Mouse (Mus musculus) liver, embryonic 14.5 days (tissue): ENCODE results near the gene Slc6a18. TPM values are rescaled to one million over a fixed set of nuclear protein-coding genes. Genes with fewer than 3 reads are reported as not detected.
A peak's percentile ranks its signal among the peaks of the same experiment; 100 is the strongest.

ENCODE experiments used
- ATAC-seq: fragments of 200-750 bp; cut with Nextera tagmentation; 2 replicates; pipeline ENCODE4 v1.8.0; 2017; ENCODE audit warnings: moderate number of reproducible peaks, mild to moderate bottlenecking, moderate library complexity; ENCODE audit not compliant: insufficient read depth
- DNase-seq, 3 experiments: peaks; one replicate each; pipeline ENCODE4 v3.0.0-alpha.2; 2012 to 2013; ENCODE audit warnings: low read depth in 3 of 3, low spot score in 3 of 3
- H3K27ac ChIP-seq: fragments of 300-500 bp; sonication (generic); 2 replicates; pipeline ENCODE4 v1.5.1; 2014; ENCODE audit warnings: moderate library complexity, mild to moderate bottlenecking, control low read depth, inconsistent platforms
- H3K27me3 ChIP-seq: fragments of 300-500 bp; sonication (generic); 2 replicates; pipeline ENCODE4 v1.6.1; 2014; ENCODE audit warnings: mild to moderate bottlenecking, low read length, moderate library complexity; ENCODE audit not compliant: control insufficient read depth, insufficient read depth
- H3K36me3 ChIP-seq: fragments of 300-500 bp; sonication (generic); replicated peaks from 2 replicates; pipeline ENCODE4 v1.6.1; 2014; ENCODE audit warnings: low read depth; ENCODE audit not compliant: control insufficient read depth, insufficient read depth
- H3K4me1 ChIP-seq, 2 experiments: fragments of 200-500 bp in 1 of 2; fragments of 300-500 bp in 1 of 2; sonication (generic) in 1 of 2; replicated peaks; 2 replicates each; pipeline ENCODE4 v1.6.1; 2012 to 2014; ENCODE audit warnings: antibody characterized with exemption in 1 of 2, inconsistent platforms in 1 of 2, low read length in 1 of 2; ENCODE audit not compliant: control insufficient read depth in 2 of 2, insufficient read depth in 2 of 2
- H3K4me2 ChIP-seq: fragments of 300-500 bp; sonication (generic); 2 replicates; pipeline ENCODE4 v1.6.1; 2014; ENCODE audit warnings: low read depth, mild to moderate bottlenecking, control low read depth, moderate library complexity
- H3K4me3 ChIP-seq, 2 experiments: fragments of 200-500 bp in 1 of 2; fragments of 300-500 bp in 1 of 2; sonication (generic) in 1 of 2; 2 replicates each; pipeline ENCODE4 v1.5.1; 2012 to 2014; ENCODE audit warnings: low read depth in 2 of 2, low read length in 2 of 2, mild to moderate bottlenecking in 2 of 2, control low read depth in 1 of 2, inconsistent platforms in 1 of 2, moderate library complexity in 1 of 2; ENCODE audit not compliant: insufficient read depth in 1 of 2
- H3K9ac ChIP-seq: fragments of 300-500 bp; sonication (generic); replicated peaks from 2 replicates; pipeline ENCODE4 v1.6.1; 2014; ENCODE audit warnings: mild to moderate bottlenecking, control low read depth, moderate library complexity
- H3K9me3 ChIP-seq: fragments of 300-500 bp; sonication (generic); 2 replicates; pipeline ENCODE4 v1.6.1; 2016; ENCODE audit warnings: low read length, mixed read lengths; ENCODE audit not compliant: control insufficient read depth
- CTCF ChIP-seq: IDR thresholded peaks from 2 replicates; pipeline ENCODE4 v1.5.1; 2016; ENCODE audit warnings: antibody characterized with exemption, low read depth, control low read depth
- EP300 ChIP-seq: IDR thresholded peaks from 2 replicates; pipeline ENCODE4 v1.6.1; 2016; ENCODE audit warnings: antibody characterized with exemption, low read depth
- WGBS: fragments of 180-500 bp; shearing (Covaris S2); extraction: QIAGEN DNeasy Blood & Tissue Kit; methylation state at CpG from one replicate; pipeline ENCODE4 v1.1.7; 2014; ENCODE audit not compliant: insufficient replicate concordance; 5-methylcytosine and 5-hydroxymethylcytosine counted together
- polyA plus RNA-seq, 2 experiments: library from polyadenylated mRNA; depleted of rRNA in 1 of 2; stranded (reverse) in 1 of 2; unstranded in 1 of 2; fragments of >200 nt; fragmentation: Nextera tagmentation in 1 of 2; extraction: Ambion mirVana in 1 of 2; gene quantifications; 2 replicates each; pipeline versions ENCODE4 v1.2.1 to v1.2.3; 2012 to 2014

Slc6a18 gene
- polyA plus RNA-seq, 2 experiments: not detected

DNA sequence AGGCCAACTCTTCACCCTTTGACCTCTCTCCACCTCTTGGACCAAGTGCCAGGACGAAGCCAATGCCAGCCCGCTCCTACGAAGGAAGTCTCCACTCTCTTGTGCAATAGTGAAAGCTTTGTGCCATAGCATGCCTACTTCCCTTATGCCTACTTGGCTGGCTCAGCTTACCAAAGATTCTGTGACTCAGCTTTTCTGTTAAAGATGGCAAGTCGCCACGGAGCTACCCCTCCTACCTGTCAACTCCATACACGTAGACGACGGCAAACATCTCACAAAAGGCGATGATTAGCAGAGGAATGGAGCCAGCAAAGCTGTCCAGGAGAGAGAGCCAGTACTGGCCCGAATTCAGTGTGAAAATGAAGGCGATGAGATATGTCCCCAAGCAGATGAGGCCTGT is 5.9 kb upstream of the Slc6a18 start:
- H3K27me3 ChIP-seq: no peaks in the 10 kb centered on the region
- TF ChIP-seq CTCF: no peak
- no peak for TF ChIP-seq EP300
- ATAC-seq: no peak
- no peak overlapping the region for H3K9ac ChIP-seq
- no peaks in the 10 kb centered on the region for H3K36me3 ChIP-seq
- H3K4me1 ChIP-seq: peaks cover 0 to 7% of the 10 kb centered on the region in 2 experiments; a peak in 1 of 4 replicates
- no peaks in the 10 kb centered on the region for H3K9me3 ChIP-seq
- no peak overlapping the region for H3K27ac ChIP-seq
- DNase-seq: no peak
- H3K4me2 ChIP-seq: no peak overlapping the region
- 56% methylated on average over 11 of the region's 11 CpGs for WGBS
- no peak overlapping the region for H3K4me3 ChIP-seq

DNA sequence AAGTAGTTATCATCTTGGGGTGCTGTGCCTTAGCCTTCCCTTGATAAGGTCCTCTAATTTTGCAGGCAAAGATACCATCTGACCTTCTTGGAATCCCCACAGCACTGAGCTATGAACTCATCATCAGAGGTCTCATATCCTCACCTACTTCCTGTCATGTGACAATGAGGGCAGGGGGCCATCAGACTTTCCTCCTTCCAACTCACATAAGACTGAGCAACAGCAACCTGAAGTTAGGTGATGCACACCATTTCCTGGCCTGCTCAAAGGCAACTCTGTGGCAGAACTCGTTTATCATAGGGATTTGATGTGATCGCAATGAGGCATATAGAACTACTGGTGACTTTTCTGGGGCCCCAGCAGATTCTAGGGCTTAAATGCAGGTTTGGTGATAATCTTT is 4.4 kb upstream of the Slc6a18 start:
- no peak overlapping the region for H3K4me2 ChIP-seq
- H3K9ac ChIP-seq: no peak overlapping the region
- no peak overlapping the region for H3K27ac ChIP-seq
- no peaks in the 10 kb centered on the region for H3K9me3 ChIP-seq
- TF ChIP-seq EP300 (no peak), CTCF (no peak)
- DNase-seq (no peak), ATAC-seq (no peak)
- H3K36me3 ChIP-seq: no peaks in the 10 kb centered on the region
- H3K27me3 ChIP-seq: no peaks in the 10 kb centered on the region
- 67% methylated on average over 2 of the region's 2 CpGs for WGBS
- H3K4me3 ChIP-seq: no peak overlapping the region
- H3K4me1 ChIP-seq: peaks cover 0 to 7% of the 10 kb centered on the region in 2 experiments; a peak in 1 of 4 replicates

DNA sequence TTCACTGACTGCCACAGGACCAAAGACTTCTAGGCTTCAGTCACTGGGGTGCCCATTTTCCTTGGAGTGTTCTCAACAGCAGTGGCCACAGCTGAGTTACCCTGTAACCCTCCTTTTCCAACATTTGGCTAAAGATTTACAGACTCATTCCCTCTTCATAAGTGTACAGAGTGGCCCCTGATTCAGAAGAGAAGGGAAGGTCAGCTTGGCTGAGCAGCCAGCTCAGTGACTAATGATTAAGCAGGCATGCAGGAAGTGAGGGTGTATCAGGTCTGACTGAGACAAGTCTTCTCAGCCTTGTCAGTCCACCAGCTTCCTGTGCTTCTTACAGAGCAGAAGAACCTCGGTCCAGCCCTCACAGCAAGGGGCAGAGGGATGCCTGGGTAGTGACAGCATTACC is 2.6 kb upstream of the Slc6a18 start:
- H3K27me3 ChIP-seq: no peaks in the 10 kb centered on the region
- no peak overlapping the region; the same call in 1 of the 2 replicates for H3K4me2 ChIP-seq
- peaks cover 0 to 7% of the 10 kb centered on the region in 2 experiments; a peak in 1 of 4 replicates for H3K4me1 ChIP-seq
- DNase-seq (peak in 1 of 3 experiments; percentile 9), ATAC-seq (peak; percentile 59; the same call in 1 of the 2 replicates)
- TF ChIP-seq CTCF (no peak), EP300 (no peak)
- H3K27ac ChIP-seq: no peak overlapping the region
- WGBS: 0% methylated on average over 1 of the region's 1 CpGs
- H3K4me3 ChIP-seq: no peak overlapping the region
- H3K36me3 ChIP-seq: no peaks in the 10 kb centered on the region
- no peaks in the 10 kb centered on the region for H3K9me3 ChIP-seq
- H3K9ac ChIP-seq: no peak overlapping the region

DNA sequence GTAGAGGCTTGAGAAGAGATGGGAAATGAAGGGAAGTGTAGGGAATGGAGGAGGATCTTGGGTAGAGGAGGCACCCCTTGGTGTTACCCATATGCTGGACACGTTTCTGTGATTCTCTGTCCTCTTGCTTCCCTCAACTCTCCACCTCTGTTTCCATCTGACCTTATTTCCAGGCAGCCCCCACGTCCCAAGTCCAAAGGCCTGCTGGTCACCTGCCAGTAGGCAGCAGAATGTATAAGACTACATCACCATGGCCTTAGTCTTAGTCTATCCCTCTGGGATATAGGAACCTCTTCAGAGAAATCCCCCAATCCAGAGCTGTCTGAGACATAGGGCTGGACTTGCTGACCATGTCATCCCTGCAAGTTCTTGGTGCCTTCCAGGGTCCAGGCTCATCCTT is 1.5 kb upstream of the Slc6a18 start:
- TF ChIP-seq CTCF (no peak), EP300 (no peak)
- H3K9ac ChIP-seq: no peak overlapping the region
- DNase-seq (no peak), ATAC-seq (no peak)
- no peak overlapping the region for H3K4me3 ChIP-seq
- no peak overlapping the region for H3K27ac ChIP-seq
- no peaks in the 10 kb centered on the region for H3K27me3 ChIP-seq
- 36% methylated on average over 2 of the region's 2 CpGs for WGBS
- H3K4me2 ChIP-seq: no peak overlapping the region
- H3K4me1 ChIP-seq: peaks cover 0 to 7% of the 10 kb centered on the region in 2 experiments; a peak in 1 of 4 replicates
- H3K36me3 ChIP-seq: no peaks in the 10 kb centered on the region
- no peaks in the 10 kb centered on the region for H3K9me3 ChIP-seq

DNA sequence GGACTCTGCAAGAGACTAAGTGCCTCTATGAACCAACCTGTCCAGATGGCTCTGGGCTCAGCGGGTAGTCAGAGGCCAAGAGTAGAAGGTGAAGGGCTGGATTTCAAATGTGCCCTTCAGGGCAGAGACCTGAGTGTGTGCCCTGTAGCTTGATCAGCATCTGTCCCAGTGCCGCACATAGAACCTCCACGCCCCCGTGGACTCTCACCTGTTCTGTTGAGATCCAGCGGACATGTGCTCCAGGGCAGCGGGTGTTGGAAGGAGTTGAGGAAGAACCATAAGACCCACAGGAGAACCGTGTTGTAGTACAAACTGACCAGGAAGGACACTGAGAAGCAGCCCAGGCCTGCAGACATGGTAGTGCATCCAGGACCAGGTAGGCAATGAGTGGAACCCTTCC is 2.7 kb downstream of the Slc6a18 start:
- peaks cover 0 to 3% of the 10 kb centered on the region in 2 experiments; a peak in 1 of 4 replicates for H3K4me1 ChIP-seq
- WGBS: 62% methylated on average over 7 of the region's 7 CpGs
- no peak overlapping the region for H3K9ac ChIP-seq
- H3K36me3 ChIP-seq: no peaks in the 10 kb centered on the region
- no peak for DNase-seq
- H3K4me2 ChIP-seq: no peak overlapping the region
- TF ChIP-seq CTCF (no peak), EP300 (no peak)
- H3K9me3 ChIP-seq: no peaks in the 10 kb centered on the region
- ATAC-seq: no peak
- no peak overlapping the region for H3K27ac ChIP-seq
- H3K27me3 ChIP-seq: no peaks in the 10 kb centered on the region
- no peak overlapping the region for H3K4me3 ChIP-seq
